Mouse (Mus musculus): Measurements from ENCODE around the gene Zfp92.

Gene Zfp92

DNA sequence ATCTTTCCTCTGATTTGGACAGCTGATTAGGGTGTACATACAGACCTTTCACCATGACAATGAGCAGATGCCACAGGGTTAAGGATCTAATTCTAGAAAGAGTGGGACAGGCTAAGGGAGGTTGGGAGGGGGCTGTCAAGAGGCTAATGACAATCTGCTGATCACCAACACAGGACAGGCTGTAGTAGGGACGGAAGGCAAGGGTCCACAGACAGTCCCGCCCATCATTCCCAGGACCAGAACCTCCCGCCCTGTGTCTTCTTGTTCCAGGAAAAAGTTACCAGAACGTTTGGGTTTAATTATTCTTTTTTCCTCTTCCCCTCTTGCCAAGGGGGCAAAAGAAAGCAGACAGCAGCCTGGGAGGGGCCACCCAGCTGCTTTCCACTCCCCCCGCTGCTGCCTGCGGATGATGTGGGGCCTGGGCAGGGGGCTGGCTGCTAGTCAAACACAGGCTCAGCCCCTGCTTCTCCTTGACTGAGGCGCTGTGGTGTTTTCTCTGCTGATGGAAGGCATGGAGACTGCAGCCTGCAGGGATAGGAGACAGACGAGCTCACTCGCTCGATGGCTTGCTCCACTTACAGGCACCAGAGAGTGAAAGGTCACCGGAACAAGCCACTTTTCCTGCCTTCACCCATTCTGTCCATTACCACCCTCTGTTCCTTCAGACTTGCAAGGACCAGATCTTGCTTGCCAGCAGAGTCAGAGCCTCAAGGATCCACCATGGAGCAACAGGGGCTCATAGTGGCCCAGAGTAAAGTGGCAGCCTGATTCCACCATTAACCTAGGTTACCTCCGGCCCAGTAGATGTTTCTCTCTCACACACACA, 63.7 kb downstream of the Zfp92 start:
- DNase-seq (ENCODE audit: low spot score in 2 of 2), result no peak

GRCm38 (mm10) chrX:73475658-73476256, 64.9 kb downstream of the Zfp92 start:
- DNase-seq (ENCODE audit: low spot score in 2 of 2), result no peak

DNA sequence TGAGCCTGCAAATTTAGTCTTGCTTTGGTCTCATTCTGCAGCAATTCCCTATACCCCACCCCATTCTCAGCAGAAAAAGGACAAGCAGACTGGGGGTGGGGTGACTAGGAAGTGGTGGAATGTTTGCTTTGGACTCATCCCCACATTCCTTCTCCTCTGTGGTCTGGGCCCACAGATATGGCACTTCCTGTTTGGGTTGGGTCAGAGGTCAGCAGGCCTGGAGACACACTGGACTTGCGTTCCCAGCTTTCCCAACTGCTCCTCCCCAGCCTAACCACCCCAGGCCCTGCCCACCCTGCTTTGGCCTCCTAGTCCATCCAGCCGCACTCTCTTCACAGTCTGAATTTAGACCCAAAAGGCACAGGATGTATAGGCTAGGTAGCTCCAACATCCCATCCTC, 65.7 kb downstream of the Zfp92 start:
- no peak for DNase-seq (ENCODE audit: low spot score in 2 of 2)

- DNase-seq (ENCODE audit: low spot score in 2 of 2), result no peak
Observed at GRCm38 (mm10) chrX:73477500-73477899, 66.6 kb downstream of the Zfp92 start.
